Mouse (Mus musculus): Measurements from ENCODE around the gene Vmn1r1. TPM values are rescaled to one million over a fixed set of nuclear protein-coding genes. Genes with fewer than 3 reads are reported as not detected.

Vmn1r1 gene
- polyA plus RNA-seq (2017; shearing (Covaris generic)) = not detected

GRCm38 (mm10) chr1:182164386-182164785 is at the start of gene Vmn1r1:
Gene Vmn1r1, minus strand, starts transcription at chr1:182164486.

GRCm38 (mm10) chr1:182124506-182124905 is 39.8 kb downstream of the Vmn1r1 start, which contains the start of gene Srp9:
Gene Srp9, plus strand, starts transcription at chr1:182124737.

Other genes with a start within 250 kb of the Vmn1r1 start
- 0.22 TPM for gene Enah, start 144.5 kb downstream of the Vmn1r1 start, polyA plus RNA-seq (2017; shearing (Covaris generic))
- gene Srp9, start 39.7 kb downstream of the Vmn1r1 start, polyA plus RNA-seq (2017; shearing (Covaris generic)) = 173 TPM
- gene Degs1, start 118.3 kb upstream of the Vmn1r1 start, polyA plus RNA-seq (2017; shearing (Covaris generic)) = 122 TPM
- 6.9 TPM for gene Fbxo28, start 177.1 kb upstream of the Vmn1r1 start, polyA plus RNA-seq (2017; shearing (Covaris generic))
- gene Trp53bp2, start 244.7 kb upstream of the Vmn1r1 start, polyA plus RNA-seq (2017; shearing (Covaris generic)) = 11.4 TPM

Measured in inflammation-experienced regulatory T-cells, adult 16 weeks (primary cell).